Mouse (Mus musculus) brain, embryonic 14.5 days (tissue): Measurements from ENCODE around the gene Pcgf6. TPM values are rescaled to one million over a fixed set of nuclear protein-coding genes. Genes with fewer than 3 reads are reported as not detected.

ENCODE experiments used
- DNase-seq: peaks from one replicate; pipeline ENCODE4 v3.0.0-alpha.2; 2011; ENCODE audit warnings: low read depth
- CTCF ChIP-seq: fragments of 200-500 bp; IDR thresholded peaks from 2 replicates; pipeline ENCODE4 v1.5.1; 2012; ENCODE audit warnings: inconsistent platforms, mild to moderate bottlenecking, moderate library complexity, borderline replicate concordance; ENCODE audit not compliant: insufficient read depth, insufficient read length; ENCODE audit errors: extremely low read depth
- POLR2A ChIP-seq: fragments of 200-500 bp; IDR thresholded peaks from 2 replicates; pipeline ENCODE4 v1.6.1; 2012; ENCODE audit warnings: mild to moderate bottlenecking, inconsistent platforms, borderline replicate concordance; ENCODE audit not compliant: poor library complexity, insufficient read depth, insufficient read length, severe bottlenecking; ENCODE audit errors: extremely low read depth
- polyA plus RNA-seq: library from polyadenylated mRNA; depleted of rRNA; stranded (reverse); fragments of >200 nt; gene quantifications from 2 replicates; pipeline ENCODE4 v1.2.3, GENCODE M21; 2012

Gene Pcgf6
- polyA plus RNA-seq, 1 experiment, result 65.2 TPM

DNA sequence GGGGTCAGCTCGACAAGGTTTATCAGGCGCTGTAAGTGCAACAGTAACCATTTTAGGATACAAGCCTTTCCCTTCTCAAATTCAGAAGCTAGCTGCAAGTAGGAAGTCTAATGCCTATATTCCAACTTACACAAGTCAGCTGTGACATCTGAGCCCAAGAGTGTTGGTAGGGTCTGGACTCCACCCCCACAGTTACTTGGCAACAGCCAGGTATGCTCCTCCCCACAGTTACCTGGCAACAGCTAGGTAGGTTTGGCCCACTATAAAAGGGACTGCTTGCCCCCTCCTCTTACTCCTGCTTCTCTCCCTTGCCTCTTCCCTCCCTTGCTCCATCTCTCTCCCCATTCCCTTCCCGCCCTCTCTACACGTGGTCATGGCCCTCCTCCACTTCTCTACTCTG, 1.6 kb downstream of the Pcgf6 start:
- no peak for TF ChIP-seq POLR2A
- no peak for TF ChIP-seq CTCF
- DNase-seq, result no peak

DNA sequence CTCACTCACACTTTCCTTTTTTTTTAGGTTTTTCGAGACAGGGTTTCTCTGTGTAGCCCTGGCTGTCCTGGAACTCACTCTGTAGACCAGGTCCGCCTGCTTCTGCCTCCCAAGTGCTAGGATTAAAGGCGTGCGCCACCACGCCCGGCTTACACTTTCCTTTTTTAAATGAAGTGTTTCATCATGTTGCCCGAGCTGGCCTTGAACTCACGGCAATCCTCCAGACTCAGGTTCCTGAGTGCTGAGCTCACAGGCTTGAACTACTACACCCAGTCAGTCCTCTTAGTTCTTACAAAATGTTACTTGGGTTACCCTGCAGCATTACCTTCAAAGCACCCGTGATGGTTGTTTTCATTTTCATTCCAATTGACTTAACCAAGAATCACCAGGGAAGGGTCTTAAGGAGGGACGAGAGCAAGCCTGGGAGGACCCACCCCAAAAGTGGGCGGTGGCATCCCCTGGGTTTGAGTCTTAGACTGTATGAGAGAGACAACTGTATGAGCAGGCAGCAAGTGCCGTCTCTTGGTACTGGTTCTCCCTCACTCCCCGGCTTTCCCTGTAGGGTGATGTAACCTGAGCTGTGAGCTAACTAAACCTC, 3.4 kb downstream of the Pcgf6 start:
- no peak for TF ChIP-seq CTCF
- no peak for TF ChIP-seq POLR2A
- DNase-seq, result no peak

GRCm38 (mm10) chr19:47046343-47046742, 4.4 kb downstream of the Pcgf6 start:
- DNase-seq, result no peak

GRCm38 (mm10) chr19:47043608-47044007, 7.1 kb downstream of the Pcgf6 start:
- TF ChIP-seq CTCF (no peak), POLR2A (no peak)
- DNase-seq, result peak; percentile 32

More at GRCm38 (mm10) chr19:47046343-47046742, 4.4 kb downstream of the Pcgf6 start:
- TF ChIP-seq POLR2A (no peak), CTCF (no peak)

GRCm38 (mm10) chr19:47040720-47041473, 9.8 kb downstream of the Pcgf6 start:
- no peak for DNase-seq
- TF ChIP-seq POLR2A, result no peak
- TF ChIP-seq CTCF, result no peak

DNA sequence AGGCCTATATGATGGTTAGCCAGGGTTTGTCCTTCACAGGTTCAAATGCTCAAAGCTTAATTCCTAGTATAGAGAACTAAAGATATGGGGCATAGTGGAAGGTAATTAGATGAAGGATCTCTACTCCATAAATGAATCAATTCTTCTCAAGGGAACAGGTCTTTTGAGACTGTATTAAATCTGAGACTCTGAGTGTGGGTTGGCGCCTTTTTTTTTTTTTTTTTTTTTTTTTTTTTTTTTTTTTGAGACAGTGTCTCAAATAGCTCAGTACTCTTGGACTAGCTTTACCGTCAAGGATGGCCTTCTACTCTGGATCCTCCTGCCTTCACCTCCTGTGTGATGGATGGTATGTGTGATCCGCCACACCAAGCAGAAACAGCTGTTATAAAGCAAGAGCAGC, 14.1 kb downstream of the Pcgf6 start:
- TF ChIP-seq CTCF (no peak), POLR2A (no peak)

DNA sequence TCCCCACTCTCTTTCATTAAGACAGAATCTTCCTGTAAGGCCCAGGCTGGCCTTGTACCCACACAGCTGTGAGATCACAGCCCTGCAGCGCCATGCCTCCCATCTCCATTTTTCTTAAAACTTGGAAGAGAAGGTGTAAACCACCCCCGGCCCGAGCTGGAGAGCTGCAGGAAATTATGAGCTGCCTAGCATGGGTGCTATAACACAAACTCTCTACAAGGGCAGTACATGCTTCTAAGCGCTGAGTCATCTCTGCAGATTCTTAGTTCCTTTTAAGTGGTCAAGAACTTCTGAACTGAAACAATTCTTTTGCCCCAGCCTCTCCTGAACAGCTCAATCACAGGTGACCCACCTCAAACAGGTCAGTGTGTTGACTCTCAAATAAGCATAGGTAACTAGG, 15.8 kb downstream of the Pcgf6 start:
- TF ChIP-seq POLR2A (no peak), CTCF (no peak)
- DNase-seq, result no peak

More for the DNA sequence above, 14.1 kb downstream of the Pcgf6 start:
- DNase-seq, result no peak

DNA sequence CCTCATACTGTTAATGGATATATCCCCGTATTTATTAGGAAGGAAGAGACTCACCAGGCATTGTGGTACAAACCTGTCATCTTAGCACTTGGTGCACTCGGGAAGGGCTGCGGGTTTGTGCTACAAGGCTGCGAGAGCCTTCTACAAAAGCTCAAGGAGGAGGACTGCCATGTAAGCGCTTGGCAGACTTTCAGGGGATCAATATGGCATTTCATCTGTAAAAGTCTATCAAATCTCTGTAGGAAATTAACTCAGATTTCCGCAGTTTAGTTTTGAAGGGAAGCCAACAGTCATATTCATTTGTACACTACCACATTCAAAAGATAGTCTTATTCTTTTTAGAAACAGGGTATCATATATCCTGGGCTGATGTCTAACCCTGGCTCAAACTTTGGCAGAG, 18.9 kb downstream of the Pcgf6 start:
- peak; percentile 46 for DNase-seq
- TF ChIP-seq CTCF (no peak), POLR2A (no peak)

- peak; percentile 45 for DNase-seq
- no peak for TF ChIP-seq POLR2A
- no peak for TF ChIP-seq CTCF
Measured at GRCm38 (mm10) chr19:47029796-47030195, 20.9 kb downstream of the Pcgf6 start.

GRCm38 (mm10) chr19:47026513-47026912, 24.2 kb downstream of the Pcgf6 start:
- DNase-seq, result no peak
- TF ChIP-seq CTCF (no peak), POLR2A (no peak)

- DNase-seq, result no peak
- TF ChIP-seq POLR2A, result no peak
Measured at GRCm38 (mm10) chr19:47024954-47025353, 25.8 kb downstream of the Pcgf6 start.

DNA sequence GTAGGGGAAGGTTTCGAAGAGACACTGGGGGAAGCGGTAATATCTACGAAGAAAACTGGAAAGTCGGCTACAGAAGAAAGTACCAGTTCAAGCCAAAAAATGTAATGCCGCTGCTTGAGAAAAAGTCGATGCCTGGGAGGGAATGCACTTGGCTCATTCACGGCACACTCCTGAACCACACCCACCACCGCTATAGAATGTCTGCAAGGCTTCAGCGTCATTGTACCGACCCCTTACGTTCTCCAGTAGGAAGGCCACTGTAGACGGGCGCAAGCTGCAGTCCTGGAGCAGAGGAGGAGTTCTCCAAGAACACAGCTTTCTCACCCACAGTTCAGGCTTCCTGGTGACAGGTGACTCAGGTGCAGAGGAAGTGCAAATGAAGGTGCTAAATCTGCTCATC, 27.2 kb downstream of the Pcgf6 start:
- no peak for TF ChIP-seq POLR2A
- TF ChIP-seq CTCF, result no peak
- DNase-seq, result no peak
